Mouse (Mus musculus) R1 (cell line): ENCODE results near the gene Tubgcp3.
"Not testable (repeated sequence)": the region's sequence is repeated elsewhere in the genome, so short reads cannot be mapped to it uniquely, and the experiment has no call there.

Experiments
- DNase-seq: peaks from one replicate; pipeline ENCODE4 v3.0.0-alpha.2; 2018; ENCODE audit warnings: low read depth, low spot score

The Tubgcp3 gene

DNA sequence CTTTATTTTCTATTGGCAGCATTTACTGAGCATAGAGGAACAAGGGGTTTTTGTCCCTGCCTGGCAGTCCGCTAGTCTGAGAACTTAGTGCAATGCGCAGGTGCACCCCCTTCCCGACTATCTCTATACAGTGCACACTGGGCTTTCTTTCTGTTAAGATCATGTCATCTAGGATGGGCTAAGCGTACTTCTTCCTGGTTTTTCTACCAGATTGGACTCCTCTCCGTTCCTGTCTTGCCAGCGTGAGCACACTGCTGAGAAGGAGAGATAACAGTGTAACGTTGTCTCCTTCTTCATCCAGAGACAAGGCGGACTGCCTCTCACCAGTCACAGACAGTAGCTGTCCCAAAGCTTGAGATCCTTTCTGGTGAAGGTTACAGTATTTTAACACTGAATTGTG, 27.7 kb downstream of the Tubgcp3 start:
- no peak for DNase-seq

DNA sequence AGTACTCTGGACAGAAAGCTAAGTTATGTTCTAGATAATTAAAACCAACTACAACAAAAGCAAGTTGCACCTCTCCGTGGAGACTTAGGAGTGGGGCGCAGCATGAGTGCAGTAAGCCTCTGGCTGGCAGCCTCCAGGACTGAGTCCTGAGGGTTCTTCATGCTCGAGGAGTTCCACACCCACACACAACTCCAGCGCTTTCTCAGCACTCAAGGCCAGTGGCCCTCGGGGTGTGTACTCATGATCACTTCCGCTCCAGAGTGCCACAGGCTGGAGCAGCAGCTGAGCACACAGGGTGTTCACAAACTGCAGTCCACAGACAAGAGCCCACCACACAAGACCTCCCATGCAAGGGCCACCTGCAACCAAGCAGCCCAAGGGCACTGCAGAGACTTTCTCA, 30.5 kb downstream of the Tubgcp3 start:
- peak; percentile 17 for DNase-seq

DNA sequence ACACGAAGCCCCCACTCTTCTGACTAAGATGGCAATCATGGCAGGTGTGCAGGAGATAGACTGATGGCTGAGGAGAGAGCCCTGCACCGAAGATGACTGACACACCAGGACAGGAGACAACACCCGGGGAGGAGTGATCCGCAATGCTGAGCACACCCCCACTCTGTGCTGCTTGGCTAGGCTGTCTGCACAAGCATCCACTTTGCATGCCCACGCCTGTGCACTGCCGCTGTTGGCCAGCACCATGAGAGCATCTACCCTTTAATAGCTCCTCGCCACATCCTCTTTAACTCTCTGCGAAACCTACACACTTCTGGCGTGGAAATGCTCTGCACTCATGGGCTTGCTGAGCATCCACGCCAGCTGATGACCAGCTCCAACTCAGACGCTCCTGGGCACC, 33.6 kb downstream of the Tubgcp3 start:
- no peak for DNase-seq

GRCm38 (mm10) chr8:12635366-12635765, 36.7 kb downstream of the Tubgcp3 start:
- DNase-seq, result no peak

GRCm38 (mm10) chr8:12629079-12629478, 43.0 kb downstream of the Tubgcp3 start:
- DNase-seq, result peak; percentile 46

GRCm38 (mm10) chr8:12625890-12626289, 46.2 kb downstream of the Tubgcp3 start:
- no peak for DNase-seq

DNA sequence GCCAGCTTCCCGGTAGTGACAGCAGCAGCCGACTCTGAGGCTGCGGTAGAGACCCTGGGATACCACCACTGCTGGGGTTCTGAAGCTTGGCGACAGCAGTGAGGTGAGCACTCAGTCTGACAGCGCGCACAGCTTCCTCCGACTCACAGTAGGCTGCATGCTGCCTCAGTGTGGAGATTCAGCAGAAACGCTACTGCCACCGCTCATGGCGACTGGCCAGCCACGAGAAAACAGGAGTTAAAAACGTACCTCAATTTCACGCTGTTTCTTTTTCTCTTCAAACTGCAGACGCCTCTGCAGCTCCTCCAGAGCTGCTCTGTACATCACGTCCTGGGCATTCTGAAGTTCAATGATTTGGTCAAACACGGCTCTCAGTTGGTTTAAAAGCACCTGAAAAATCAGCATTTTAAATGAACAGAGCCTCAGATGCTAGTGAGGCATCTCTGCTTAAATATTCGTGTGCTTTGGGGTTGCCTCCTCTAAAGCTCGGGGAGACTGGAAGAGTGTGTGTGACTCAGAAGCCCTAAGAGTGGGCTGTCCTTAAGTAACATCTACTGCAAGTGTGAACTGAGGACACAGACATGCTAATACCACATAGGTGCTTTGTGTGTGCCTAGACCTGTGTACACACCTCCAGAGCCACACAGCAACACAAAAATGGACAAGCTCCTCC, 50.4 kb downstream of the Tubgcp3 start:
- no peak for DNase-seq

DNA sequence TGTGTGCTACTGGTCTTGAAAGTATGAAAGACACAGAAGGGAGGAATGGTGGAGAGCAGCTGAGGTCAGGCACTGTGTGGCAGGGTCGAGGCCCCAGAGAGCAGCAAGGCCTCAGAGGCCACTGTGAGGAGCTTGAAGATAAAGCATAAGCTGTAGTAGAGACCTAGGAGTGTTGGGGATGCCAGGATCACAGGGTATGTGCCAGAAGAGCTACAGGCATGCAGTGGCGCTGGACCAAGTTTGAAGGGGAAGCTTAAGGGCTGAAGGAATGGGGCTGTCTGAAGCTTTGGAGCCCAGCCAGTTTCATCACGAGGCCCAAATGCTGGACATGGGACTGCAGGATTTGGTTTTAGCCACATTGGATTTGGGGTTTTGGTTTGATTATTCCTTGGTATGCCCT, 54.7 kb downstream of the Tubgcp3 start:
- not testable (repeated sequence) for DNase-seq

DNA sequence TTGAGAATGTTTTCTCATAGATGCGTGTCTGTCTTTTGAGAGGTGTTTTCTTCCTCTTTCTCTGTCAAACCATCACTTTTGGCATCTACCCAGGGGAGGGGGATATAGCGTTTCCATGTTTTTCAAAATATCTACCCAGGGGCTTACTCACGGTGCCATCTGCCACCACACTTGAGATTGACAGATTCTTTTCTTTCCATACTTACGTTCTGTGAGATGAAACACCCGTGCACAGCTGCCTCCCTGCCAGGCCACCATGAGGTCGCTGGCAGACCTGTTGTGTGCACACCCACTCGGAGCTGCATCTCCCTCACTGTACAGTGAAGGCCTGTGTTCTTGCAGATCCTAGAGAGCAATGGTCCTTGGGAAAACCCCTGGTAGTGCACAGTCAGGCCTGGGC, 58.8 kb downstream of the Tubgcp3 start:
- DNase-seq, result no peak

GRCm38 (mm10) chr8:12609752-12610449, 62.1 kb downstream of the Tubgcp3 start:
- no peak for DNase-seq

GRCm38 (mm10) chr8:12608810-12609209, 63.2 kb downstream of the Tubgcp3 start:
- DNase-seq, result no peak

DNA sequence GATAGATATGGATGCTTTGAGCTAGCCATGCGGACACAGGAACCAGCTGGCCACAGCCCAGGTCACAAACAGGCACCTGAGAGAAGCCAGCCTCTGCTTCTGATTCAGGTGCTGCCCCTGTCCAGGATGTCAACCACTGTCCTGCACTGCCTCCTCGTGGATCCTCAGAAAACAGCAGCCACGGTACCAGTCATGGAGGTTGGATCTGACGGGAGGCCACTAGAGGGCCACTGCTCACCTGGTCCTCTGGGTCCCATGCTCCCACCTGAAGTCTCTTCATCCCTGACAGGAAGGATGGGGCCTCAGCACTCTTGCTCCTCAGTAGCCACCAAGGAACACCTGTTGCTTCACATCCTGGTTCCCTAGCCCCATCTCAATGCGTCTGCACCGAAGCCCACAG, 64.8 kb downstream of the Tubgcp3 start:
- DNase-seq, result peak; percentile 62

DNA sequence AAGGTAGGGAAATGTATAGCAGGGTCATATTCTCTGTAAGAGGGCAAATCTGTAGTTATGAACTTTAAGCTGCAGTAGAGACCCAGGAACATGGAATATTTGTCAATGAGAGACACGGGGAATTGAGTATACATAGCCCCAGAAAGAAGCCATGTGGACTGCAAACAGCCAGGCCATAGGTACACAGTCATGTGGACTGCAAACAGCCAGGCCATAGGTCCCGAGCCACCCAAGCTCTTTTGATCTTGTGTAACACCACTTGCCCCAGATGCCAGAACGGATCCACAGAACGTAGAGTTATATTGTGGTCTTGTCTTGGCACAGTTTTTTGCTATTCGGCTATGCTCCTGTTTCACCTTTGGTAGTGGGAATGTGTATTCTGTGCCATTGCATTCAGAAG, 88.3 kb downstream of the Tubgcp3 start:
- DNase-seq, result no peak

DNA sequence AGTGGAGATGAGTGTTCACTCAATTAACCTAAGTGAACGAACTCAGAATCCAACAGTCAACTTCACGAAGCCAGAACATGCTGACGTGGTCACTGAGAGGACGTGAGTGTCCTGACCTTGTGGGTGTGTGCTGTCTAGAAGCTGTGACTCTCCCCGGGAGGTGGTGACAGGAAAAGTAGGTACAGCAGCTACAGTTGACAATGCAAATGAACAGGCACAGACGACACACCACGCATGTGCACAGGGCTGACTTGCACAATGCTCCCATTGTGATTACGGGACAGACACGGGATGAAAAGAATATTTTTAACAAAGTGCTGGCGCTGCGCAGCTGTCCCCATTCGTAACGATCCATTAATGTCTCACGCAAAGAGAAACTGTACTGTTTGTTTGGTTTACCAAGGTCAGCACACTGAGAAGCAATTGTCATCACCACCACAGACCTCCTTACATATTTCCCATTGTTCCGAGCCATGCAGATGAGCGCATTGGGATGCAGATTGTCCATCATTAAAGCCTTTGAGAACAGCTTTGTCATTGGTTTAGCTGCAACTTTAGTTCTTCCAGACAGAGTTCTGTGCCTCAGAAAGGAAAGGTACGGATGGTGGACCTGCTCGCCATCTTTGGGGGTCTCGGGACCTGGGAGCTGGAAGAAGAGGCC, 92.6 kb downstream of the Tubgcp3 start:
- DNase-seq, result peak; percentile 36

- no peak for DNase-seq
Observed at GRCm38 (mm10) chr8:12576739-12577138, 95.3 kb downstream of the Tubgcp3 start.

DNA sequence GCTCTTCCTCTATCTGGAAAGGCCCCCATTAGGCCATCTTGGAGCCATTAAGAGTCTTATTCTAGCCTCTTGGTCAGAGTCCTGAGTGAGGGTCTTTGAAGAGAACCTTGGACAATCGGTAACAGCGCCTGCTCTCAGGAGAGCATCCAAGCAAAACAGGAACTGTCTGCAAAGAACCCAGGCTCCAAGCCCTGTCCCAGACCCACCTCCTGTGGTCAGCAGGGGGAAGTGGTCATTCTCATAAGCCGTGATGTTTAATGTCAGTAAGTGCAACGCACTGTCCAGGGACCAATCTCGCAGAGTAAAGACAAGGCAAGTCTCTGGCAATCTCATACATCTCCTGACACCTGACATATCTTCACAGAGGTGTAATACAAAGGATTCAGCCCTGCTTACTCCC, 96.0 kb downstream of the Tubgcp3 start:
- no peak for DNase-seq

GRCm38 (mm10) chr8:12572814-12573534, 99.1 kb downstream of the Tubgcp3 start, which contains the start of gene Spaca7:
TSS of gene Spaca7 (plus strand) at chr8:12573029.
- no peak for DNase-seq

DNA sequence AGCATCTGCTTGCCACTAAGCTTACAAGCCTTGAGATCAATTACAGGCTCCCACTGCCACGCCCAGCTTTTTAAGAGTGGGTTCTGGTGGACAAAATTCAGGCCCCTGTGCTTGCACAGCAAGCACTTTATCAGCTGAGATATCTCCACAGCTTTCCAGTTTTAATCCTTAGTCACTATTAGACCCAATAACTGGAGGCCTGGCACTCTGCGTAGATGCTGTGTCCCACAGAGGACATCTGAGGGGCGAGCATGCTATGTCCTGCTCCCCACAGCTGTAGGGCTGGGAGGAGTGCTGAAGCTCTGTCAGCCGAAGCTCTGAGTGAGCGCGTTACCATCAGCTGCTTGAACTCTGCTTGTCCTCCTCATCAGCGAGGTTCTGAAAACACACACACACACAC, 105.5 kb downstream of the Tubgcp3 start:
- no peak for DNase-seq

DNA sequence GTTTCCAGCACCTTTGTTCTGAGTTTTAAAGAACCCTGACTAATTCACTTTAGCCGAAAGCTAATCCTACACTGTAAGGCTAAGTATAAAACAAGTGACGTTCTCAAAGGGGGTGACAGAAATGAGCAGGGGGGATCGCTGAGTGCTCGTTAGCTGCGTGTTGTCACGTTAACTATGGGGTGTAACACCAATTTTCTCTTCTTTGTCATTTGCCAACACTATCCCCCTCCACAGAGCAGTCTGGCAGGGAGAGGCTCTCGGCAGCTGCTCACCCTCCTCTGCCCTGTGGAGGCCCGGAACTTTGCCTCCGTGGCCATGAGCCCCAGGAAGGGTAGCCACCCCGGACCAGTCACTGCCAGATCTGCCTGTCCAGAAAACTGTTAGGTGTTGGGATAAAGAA, 106.6 kb downstream of the Tubgcp3 start:
- DNase-seq, result no peak

DNA sequence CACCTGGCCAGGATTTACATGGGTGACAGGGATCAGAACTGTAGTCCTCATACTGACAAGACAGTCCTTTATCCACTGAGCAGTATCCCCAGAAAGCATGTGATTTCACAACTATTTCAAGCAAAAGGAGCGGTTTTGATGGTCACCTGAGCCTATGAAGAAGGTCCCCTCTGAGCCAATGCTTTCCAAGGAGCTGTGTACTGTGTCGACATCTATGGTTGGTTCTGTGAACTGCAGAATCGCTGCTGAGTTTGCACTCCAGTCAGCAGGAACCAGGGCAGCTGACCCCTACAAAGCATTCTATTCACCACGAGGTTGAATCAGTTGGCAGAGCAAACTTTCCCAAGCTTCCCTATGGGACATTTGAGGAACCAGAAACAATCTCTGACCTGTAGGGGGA, 107.7 kb downstream of the Tubgcp3 start:
- DNase-seq, result peak; percentile 72
